Mouse (Mus musculus): ENCODE results near the gene Dntt.

Dntt gene

GRCm38 (mm10) chr19:41029219-41029618 is at the start of gene Dntt:
Gene Dntt (plus strand): TSS chr19:41029275.
- DNase-seq, result peak; percentile 63

- DNase-seq, result no peak
Measured at GRCm38 (mm10) chr19:40980671-40981070, 48.4 kb upstream of the Dntt start.

GRCm38 (mm10) chr19:40984536-40984935 is 44.5 kb upstream of the Dntt start:
- DNase-seq, result no peak

- no peak for DNase-seq
Measured at GRCm38 (mm10) chr19:40988856-40989255, 40.2 kb upstream of the Dntt start.

GRCm38 (mm10) chr19:40989961-40990600 is 39.0 kb upstream of the Dntt start:
- DNase-seq, result no peak

- no peak for DNase-seq
Measured at GRCm38 (mm10) chr19:40990781-40991343, 38.2 kb upstream of the Dntt start.

- no peak for DNase-seq
Measured at GRCm38 (mm10) chr19:40991626-40992025, 37.4 kb upstream of the Dntt start.

GRCm38 (mm10) chr19:40992096-40992495 is 37.0 kb upstream of the Dntt start:
- DNase-seq, result no peak

- no peak for DNase-seq
Measured at GRCm38 (mm10) chr19:40992517-40993044, 36.5 kb upstream of the Dntt start.

GRCm38 (mm10) chr19:40993356-40993755 is 35.7 kb upstream of the Dntt start:
- no peak for DNase-seq

GRCm38 (mm10) chr19:40994057-40994585 is 35.0 kb upstream of the Dntt start, which contains the start of gene Blnk:
Gene Blnk (minus strand): TSS chr19:40994535.
- peak; percentile 29 for DNase-seq

GRCm38 (mm10) chr19:40994911-40995310 is 34.2 kb upstream of the Dntt start:
- DNase-seq, result no peak

GRCm38 (mm10) chr19:40995449-40996401 is 33.4 kb upstream of the Dntt start:
- DNase-seq, result no peak

GRCm38 (mm10) chr19:40996722-40997121 is 32.4 kb upstream of the Dntt start:
- no peak for DNase-seq

GRCm38 (mm10) chr19:40998469-40999170 is 30.5 kb upstream of the Dntt start:
- no peak for DNase-seq

GRCm38 (mm10) chr19:40999569-40999968 is 29.5 kb upstream of the Dntt start:
- peak; percentile 54 for DNase-seq

- no peak for DNase-seq
Measured at GRCm38 (mm10) chr19:41003694-41004315, 25.3 kb upstream of the Dntt start.

- no peak for DNase-seq
Measured at GRCm38 (mm10) chr19:41006621-41007020, 22.5 kb upstream of the Dntt start.

GRCm38 (mm10) chr19:41007326-41007725 is 21.7 kb upstream of the Dntt start:
- DNase-seq, result no peak

GRCm38 (mm10) chr19:41007733-41008132 is 21.3 kb upstream of the Dntt start:
- no peak for DNase-seq

GRCm38 (mm10) chr19:41008674-41009395 is 20.2 kb upstream of the Dntt start:
- DNase-seq, result no peak
